Mouse (Mus musculus) small intestine, adult 2 months (tissue): ENCODE results near the gene Tmem203.

Experiments used
- CTCF ChIP-seq: fragments of 200-500 bp; IDR thresholded peaks from 2 replicates; pipeline ENCODE4 v1.5.1; 2012; ENCODE audit warnings: low read depth, mild to moderate bottlenecking, control low read depth, inconsistent platforms, low read length, moderate library complexity, mixed read lengths; ENCODE audit not compliant: insufficient replicate concordance, insufficient read length; ENCODE audit errors: extremely low read depth
- POLR2A ChIP-seq: fragments of 200-500 bp; IDR thresholded peaks from 2 replicates; pipeline ENCODE4 v1.6.1; 2012; ENCODE audit warnings: low read depth, mild to moderate bottlenecking, control low read depth, inconsistent platforms, low read length, moderate library complexity

GRCm38 (mm10) chr2:25271827-25272511, 16.7 kb downstream of the Tmem203 start, which contains the start of the genes Ssna1 and Anapc2:
- TF ChIP-seq CTCF (no peak), POLR2A (peak; percentile 13; the same call in 1 of the 2 replicates)
